Mouse (Mus musculus): ENCODE measurements around the gene Eif5b.
"Not testable (repeated sequence)": the region's sequence is repeated elsewhere in the genome, so short reads cannot be mapped to it uniquely, and the experiment has no call there.

The Eif5b gene

DNA sequence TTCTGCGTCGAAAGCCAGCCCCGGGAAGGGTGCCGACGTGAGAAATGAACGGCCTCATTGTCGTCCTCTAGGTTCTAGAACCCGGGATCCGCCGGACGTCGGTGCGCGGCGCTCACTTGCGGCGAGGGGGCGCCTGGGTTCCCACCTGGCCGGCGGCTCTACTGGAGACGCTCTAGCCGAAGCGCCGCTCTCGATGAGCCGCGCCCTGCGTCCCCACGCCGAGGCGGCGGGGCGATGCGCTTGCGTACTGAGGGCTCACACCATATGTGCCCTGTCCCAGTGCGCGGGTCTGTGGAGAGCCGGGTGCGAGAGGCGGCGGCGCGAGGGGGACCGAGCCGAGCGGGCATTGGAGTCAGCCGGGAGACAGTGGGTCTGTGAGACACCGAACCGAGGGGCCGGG is at the start of gene Eif5b, which contains the start of gene Txndc9:
Gene Eif5b (plus strand): TSS at position 144 of the 400 bp plus-strand sequence.
Gene Txndc9 (minus strand): TSS at position 27 of the 400 bp plus-strand sequence.
- peak; percentile 82 for ATAC-seq (ENCODE audit: low TSS enrichment)

DNA sequence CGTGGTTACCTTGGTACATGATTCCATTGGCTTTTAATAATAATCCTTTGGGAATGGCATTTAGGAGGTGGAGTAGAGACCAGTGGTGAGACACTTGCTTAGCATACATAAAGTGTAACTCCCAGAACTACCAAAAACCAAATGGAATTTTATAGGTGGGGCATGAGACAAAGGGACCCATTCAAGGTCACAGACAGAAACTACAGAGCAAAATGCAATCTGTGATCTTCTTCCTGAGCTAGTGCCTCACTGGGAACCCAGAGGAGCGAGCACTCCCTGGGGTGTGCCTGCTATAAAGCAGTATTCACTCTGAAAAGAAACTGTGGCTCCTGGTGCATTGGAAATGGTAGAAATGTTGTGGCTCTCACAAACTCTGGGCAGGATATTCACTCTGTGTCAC is 48.9 kb upstream of the Eif5b start:
- no peak for ATAC-seq (ENCODE audit: low TSS enrichment)

DNA sequence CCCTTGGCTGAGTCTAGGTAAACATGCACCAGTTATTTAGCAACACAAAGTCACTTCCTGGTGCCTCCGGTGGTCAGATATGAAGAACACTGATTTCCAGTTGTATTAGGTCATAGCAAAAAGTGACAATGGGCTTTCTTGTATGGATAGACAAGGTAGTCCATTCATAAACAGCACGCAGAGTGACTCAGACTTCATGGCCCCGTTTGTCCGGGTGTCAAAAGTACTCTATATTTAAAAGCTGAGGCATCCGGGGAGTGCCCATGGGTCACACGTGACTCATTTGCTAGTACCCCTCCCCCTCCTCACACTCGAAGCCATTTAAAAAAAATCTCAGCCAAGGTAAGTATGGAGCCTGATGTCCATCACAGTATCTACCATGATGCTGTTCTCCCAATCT is 43.0 kb upstream of the Eif5b start:
- ATAC-seq (ENCODE audit: low TSS enrichment) = no peak

DNA sequence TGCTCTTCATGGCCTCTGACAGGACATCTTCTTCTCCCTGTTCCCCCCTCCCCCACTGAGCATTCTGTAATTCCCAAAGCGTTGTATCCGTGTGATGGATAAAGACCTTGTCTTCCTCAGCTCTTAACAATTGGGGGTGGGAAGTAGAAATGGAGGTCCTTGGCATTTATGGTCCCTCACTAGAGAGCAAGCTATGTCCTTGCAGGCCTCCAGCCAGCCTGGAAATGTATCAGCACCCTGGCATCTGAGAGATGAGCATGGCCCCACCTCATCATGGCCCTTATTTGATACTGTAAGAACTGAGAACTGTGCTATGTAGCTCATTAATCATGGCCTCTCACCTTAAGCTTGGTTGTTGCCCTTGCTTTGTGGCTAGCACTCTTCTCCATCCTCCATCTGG is 42.6 kb upstream of the Eif5b start:
- no peak for ATAC-seq (ENCODE audit: low TSS enrichment)

DNA sequence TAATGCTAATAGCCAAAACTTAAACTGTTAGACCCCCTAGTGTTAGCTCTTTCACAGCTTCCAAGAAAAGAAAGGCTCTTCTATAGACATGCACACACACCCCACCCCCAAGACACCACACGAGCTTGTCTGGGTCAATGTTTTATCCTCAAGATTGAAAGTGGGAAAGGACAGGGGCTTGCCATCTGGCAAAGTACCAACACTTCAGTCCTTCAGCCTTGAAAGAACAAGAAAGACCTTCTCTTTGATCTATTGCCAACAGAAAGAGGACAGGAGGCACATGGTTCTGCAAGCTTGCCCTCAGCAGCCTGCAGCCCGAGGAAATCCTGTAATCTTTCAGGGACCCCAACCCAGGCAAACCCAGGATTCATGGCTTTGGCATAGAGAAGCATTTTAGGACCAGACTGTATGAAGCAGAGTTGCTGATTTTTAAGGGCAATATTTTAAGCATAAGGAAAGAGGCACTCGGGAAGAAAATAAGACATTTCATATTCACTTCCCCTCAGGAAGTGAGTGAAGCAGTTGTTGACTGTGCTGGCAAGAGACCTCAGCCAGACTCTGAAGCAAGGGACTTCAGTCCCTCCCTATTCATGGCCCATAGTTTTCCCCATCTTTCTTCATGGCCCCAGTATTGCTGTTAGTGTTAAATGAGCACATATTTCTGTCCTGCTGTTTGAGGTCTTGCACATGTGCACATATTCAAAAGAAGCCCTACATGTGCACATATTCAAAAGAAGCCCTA is 40.9 kb upstream of the Eif5b start:
- ATAC-seq (ENCODE audit: low TSS enrichment) = no peak

DNA sequence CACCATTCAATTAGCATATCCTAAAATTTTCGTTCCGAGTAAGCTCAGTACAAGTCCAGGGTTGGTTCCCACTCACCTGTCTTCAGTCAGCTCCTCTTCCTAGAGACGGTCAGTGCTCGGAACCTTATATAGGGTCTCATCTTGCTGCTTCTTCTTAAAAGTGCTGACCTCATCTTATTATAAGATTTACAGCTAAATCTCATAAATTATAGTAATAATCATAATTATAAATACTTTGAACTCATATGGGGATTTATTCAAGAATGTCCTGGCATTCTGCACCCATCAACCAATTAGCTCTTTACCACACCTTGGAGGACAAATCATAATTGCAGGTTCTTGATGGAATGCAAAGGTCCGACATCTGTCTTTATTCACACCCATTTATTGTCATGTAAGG is 40.2 kb upstream of the Eif5b start, which contains the start of gene Lyg1:
Gene Lyg1 (minus strand): TSS at position 101 of the 400 bp plus-strand sequence.
- no peak for ATAC-seq (ENCODE audit: low TSS enrichment)

DNA sequence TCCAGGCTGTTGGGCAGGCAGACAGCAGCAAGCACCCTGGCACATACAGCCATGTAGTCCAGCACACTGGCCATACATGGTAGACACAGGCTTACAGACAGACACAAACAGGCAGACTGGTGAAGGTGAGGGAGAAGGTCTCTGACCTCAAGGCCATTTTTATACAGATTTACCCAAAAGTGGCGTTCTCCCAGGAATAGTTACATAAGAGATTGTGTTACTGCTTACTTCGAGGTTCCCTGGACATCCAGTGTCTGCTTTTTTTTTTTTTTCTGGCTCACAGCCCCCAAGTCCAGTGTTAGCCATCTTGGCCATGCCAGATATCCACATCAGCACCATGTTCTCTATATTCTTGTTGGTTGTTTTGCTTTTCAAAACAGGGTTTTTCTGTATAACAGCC is 39.3 kb upstream of the Eif5b start:
- ATAC-seq (ENCODE audit: low TSS enrichment) = no peak

DNA sequence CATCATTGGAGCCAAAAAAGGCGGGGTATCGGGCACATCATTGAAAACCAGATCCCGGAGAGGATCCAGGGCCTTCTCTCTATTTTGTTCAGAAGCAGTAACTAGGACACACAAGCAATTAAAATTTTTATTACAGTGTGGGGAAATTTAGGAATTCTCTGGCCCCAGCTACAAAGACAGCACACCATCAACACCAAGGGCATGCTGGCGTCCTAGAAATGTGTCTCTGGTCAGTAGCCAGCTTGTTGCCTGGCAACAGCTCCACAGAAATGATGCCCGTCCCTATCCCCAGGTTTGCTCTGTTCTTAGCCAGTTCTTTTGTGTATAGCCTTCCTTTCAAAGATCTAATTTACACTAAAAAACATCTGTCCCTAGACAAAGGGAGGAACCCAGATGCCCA is 38.3 kb upstream of the Eif5b start:
- peak; percentile 67; the same call in 1 of the 2 replicates for ATAC-seq (ENCODE audit: low TSS enrichment)

DNA sequence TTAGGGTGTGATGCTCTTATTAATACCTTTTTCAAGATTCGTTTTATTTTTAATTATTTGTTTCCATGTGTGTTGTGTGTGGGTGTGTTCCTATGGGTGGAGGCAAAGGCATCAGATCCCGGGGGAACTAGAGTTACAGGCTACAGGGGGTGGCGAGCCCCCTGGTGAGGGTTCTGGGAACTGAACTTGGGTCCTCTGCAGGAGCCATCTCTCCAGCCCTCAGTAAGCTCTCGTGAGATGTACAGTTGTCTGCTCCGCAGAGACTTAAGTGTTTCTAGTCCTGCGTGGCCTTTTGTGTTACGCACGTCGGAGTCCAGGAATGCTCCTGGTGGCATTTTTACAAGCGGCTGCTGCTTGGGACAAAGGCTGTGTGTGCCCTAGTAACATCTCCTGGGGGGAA is 32.2 kb upstream of the Eif5b start:
- no peak for ATAC-seq (ENCODE audit: low TSS enrichment)

DNA sequence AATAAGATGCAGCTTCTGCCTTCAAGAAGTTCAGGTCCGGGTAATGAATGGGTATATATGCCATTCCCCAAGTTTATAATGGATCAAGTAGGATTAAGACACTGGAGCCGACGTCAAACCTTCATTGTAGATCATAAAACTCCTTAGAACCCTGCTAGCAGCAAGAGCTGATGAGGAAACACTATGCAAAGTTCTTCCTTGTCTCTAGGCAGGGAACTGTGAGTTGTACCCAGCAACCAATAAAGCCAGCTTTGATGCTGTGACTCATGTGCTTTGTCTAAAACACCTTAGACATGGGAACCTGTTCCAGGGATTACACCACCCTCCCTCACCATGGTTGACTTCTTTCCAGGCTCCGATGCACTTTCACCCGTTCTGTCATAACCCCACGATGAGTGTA is 29.1 kb upstream of the Eif5b start:
- ATAC-seq (ENCODE audit: low TSS enrichment) = no peak

DNA sequence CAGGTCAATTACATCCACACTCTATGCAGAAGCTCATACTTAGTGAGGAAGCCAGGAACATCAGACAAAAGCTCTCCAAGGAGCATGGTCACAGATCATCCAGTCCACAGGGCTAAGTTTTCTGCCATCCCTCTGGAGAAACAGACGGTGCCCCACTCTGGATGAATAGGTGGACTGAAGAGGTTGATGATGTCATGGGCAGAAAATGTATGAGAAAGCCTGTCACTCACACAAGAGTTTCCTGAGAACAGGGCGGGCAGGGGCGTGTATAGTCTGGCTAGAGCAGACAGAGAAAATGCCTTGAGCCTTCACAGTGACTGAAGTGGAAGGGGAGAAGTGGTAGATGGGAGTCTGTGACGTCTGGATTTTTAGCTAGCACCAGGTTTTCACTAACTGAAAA is 26.3 kb upstream of the Eif5b start:
- ATAC-seq (ENCODE audit: low TSS enrichment) = no peak

DNA sequence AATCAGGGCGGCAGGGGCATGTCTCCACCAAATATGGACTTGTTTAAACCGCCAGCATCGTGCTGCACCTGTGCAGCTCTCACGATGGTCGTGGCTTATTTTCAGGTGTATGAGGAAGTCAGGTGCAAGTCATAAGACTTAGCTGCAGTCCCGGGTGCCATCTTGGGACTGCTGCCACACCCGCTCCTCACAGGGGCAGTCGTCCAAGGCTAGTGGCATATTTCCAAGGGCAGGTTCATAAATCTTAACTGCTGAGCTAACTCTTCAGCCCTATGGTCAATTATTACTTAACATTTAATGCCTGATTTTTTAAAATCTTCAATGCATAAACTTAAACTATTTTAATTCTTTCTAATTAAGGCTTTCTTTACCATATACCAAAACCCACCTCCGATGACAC is 21.1 kb upstream of the Eif5b start:
- ATAC-seq (ENCODE audit: low TSS enrichment) = not testable (repeated sequence)

DNA sequence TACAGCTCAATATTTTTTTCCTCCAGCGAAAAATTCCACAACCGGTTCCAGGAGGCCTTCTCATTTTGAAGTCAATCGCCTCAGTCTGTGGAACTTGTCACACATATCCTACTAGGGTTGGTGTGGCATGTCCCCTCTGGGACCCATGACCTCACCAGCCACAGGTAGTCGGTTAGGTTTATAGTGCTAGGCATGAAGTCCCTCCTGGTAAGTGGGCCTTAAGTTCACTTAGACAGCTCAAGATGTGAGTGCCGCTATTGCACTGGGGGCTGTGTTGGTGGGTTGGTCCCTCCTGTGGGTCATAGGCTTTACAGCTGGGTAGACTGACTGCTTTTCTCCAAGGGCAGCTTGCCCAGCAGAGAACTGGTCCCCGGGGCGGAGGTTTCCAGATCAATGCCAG is 20.5 kb upstream of the Eif5b start:
- no peak for ATAC-seq (ENCODE audit: low TSS enrichment)

DNA sequence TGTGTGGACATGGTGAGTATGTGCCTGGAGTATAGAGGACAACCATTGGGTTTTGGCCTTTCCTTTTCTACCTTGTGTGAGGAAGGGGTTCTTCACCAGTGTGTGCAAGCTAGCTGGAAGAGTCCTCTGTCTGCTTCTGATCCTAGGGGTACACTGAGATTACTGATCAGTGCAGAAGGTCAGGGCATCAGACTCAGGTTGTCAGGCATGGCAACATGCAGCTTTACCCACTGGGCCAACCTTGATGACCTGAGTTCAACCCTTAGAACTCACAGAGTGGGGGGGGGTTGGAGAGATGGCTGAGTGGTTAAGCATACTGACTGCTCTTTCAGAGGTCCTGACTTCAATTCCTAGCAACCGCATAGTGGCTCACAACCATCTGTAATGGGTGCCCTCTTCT is 13.5 kb upstream of the Eif5b start:
- no peak for ATAC-seq (ENCODE audit: low TSS enrichment)

DNA sequence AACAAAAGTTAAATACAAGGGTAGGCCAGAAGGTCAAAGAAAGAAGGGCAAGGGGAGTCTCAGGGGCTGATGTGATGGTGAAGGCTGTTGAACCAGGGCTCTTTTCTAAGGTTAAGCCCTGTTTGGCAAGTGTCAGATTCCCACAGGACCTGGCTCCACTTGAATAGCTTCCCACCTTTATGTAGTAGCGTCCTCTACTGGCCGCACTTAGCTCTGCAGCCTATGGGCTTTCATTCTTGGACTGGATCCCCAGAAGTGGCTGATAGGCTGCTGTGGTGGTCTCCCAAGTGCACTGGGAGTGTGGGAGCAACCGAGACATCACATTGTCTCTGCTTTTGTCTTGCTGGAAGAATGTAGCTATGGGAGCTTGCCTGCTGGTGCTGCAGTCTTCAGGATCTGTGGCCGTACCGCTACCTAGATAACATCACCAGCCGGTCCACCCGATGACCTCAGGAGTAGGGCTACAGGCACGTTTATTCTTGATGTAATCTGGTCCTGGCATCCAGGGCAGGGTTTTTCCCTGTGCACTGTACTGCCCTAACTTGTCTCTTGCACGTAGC is 12.0 kb upstream of the Eif5b start:
- ATAC-seq (ENCODE audit: low TSS enrichment) = peak; percentile 50; the same call in 1 of the 2 replicates

DNA sequence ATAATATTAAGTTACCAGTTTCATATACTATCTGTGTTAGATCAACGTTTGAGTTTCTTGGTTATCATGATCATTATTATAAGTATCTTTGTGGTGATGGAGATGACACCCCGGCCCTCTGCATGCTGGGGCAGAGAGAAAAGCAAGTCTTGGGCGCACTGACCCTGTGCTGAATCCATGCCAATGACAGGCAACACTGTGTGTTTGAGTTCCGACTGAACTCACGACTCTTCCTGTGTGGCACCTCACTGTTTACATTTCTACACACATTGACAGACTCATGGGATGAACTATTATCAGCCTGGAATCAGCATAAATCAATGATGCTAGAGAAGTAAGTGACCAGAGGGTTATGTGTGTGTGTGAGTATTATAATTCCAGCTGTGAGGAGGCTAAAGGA is 10.0 kb upstream of the Eif5b start:
- ATAC-seq (ENCODE audit: low TSS enrichment) = no peak

DNA sequence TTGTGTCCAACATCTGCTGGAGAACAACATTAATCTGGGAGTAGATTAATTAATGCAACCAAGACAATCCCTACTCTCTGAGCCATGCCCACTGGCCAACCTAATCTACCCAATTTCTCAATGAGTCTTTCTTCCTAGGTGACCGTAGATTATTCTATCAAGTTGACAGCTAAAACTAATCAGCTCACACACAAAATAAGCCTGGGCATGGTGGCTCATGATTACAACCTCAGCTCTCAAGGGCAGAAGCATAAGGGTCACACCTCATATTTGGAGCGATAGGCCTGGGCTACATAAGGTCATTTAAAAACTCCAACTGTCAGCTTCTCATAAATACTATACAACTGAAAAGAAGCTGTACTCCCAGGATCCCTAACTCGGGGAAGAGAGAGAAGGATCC is 1.6 kb upstream of the Eif5b start:
- no peak for ATAC-seq (ENCODE audit: low TSS enrichment)

DNA sequence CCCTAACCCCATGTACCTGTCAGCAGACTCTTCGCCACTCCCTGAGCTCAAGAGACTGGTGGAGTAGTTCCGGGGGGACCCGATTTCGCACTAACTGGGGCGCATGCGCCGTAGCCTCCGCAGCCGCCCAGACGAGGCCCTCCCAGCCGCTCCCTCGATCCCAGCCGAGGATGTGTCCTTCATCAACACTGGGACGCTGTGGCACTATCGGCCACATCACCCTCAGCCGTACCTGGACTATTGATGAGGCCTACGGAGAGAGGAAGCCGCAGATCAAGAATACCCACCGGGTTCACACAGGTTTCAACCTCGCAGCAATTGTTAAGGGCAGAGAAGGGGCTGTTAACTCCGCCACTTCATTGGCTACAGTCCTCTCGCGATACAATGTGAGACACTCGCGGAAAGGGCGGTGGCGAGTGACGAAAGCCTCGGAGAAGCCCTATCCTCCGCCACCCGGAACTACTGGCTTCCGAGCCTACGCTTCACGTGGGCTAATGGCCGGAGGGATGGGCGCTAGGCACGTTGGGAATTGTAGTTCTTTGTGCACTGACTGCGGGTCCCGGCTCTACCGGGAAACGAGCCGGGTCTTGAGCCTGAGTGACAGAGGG is 829 bp upstream of the Eif5b start:
- ATAC-seq (ENCODE audit: low TSS enrichment) = peak; percentile 94

DNA sequence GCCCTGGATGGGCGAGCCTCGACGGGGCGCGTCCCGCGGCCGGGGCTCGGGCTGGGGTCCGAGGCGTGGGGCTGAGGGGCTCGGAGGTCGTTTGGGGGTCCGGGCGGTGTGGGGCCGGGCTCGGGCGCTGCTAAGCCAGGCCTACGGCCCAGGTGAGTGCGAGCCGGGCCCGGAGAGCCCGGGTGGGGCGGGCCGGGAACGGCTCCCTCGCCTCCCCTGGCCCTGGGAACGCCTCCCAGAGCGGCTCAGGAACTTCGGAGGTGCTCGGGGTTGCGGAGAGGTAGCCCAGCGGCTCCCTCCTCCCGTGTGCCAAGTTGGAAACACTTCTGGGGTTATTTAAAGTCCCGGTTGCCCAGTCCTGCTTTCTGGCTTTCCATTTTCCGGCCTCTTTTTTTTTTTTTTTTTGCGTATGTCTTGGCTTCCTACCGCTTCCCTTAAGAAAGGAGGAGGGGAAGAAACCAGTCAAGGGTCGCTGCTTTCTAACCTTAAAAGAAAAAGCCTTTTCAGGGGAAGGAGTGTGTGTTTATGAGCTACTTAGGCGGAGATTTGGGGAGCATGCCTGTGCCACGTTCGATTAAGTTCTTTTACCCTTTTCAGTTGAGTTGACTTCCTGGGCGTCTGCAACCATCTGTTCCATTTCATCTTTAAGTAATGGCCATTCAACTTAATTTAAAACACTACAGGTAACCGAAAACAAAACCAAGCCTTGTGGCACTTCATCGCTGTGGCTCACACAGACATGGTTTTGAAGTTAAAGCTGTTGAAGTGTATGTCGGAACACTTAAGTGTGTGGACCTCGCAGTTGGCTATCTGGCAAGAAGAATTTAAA is 775 bp downstream of the Eif5b start:
- no peak for ATAC-seq (ENCODE audit: low TSS enrichment)

DNA sequence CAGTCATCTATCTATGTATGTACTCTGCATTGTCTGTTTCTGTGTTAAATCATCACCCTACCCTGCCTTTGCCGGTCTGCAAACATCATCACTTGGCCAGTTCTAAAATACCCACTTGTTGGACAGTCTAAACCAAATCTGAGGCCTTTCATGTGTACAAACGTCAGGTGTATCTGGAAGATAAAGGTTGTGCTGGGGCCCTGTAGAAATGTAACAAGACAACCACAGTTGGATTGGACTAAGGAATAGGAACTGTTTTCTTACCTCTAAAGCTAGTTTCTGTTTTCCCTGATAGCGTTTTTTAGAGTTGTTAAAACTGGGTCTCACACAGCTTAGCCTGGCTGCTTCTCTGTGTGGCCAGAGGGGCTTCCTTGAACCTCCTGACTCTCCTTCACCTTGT is 1.7 kb downstream of the Eif5b start:
- no peak for ATAC-seq (ENCODE audit: low TSS enrichment)

DNA sequence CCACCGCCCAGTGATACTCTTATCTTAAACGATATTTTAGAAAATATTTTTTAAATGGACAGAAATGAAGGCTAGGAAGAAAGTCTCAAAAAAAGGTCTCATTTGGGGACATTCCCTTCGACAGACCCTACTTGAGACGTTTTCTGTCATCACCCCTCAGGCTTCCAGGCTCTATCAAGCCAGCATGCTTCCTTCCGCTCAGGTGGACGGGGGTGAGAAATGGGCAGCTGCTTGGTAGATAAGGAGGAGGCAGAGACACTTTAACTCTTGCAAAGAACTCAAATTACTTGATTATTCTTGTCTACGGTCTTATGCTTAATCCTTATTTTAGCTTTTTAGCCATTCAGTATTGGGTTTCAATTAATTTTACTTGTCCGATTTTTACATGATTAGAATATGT is 3.0 kb downstream of the Eif5b start:
- ATAC-seq (ENCODE audit: low TSS enrichment) = no peak

DNA sequence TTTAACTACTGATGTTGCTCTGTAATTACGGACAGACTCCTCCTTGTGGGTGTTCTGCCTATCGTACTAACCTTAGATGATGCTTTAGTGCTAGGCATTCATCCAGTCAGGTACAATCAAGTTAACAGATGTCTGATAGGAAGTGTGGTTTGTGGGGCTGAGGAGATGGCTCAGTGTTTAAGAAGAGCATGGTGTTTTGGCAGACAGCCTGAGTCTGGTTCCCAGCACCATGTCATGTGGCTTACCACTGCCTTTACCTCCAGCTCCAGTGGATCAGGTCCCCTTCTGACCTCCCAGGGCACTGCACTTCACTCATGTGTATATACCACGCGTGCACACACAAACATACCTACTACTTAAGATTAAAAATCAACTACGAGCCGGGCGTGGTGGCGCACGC is 4.1 kb downstream of the Eif5b start:
- ATAC-seq (ENCODE audit: low TSS enrichment) = no peak
